Mouse (Mus musculus) erythroblast, embryonic 14.5 days (primary cell): ENCODE measurements around the gene Evi5. TPM values are rescaled to one million over a fixed set of nuclear protein-coding genes. Genes with fewer than 3 reads are reported as not detected.

Source experiments
- H3K27me3 ChIP-seq: 2 replicates; pipeline ENCODE4 v1.6.1; 2012; ENCODE audit warnings: inconsistent platforms; ENCODE audit not compliant: control insufficient read depth
- H3K36me3 ChIP-seq: 2 replicates; pipeline ENCODE4 v1.6.1; 2012; ENCODE audit warnings: mild to moderate bottlenecking, inconsistent platforms; ENCODE audit not compliant: control insufficient read depth
- H3K4me1 ChIP-seq: 2 replicates; pipeline ENCODE4 v1.6.1; 2012; ENCODE audit warnings: inconsistent platforms; ENCODE audit not compliant: control insufficient read depth
- H3K4me3 ChIP-seq: replicated peaks from 2 replicates; pipeline ENCODE3; 2012; ENCODE audit warnings: moderate library complexity, mild to moderate bottlenecking, inconsistent platforms
- H3K9me3 ChIP-seq: 2 replicates; pipeline ENCODE4 v1.6.1; 2012; ENCODE audit warnings: low read length, inconsistent platforms, mixed read lengths; ENCODE audit not compliant: control insufficient read depth
- GATA1 ChIP-seq: IDR thresholded peaks from 2 replicates; pipeline ENCODE4 v1.6.1; 2012; ENCODE audit warnings: low read length, inconsistent platforms, mixed read lengths
- TAL1 ChIP-seq: IDR thresholded peaks from 3 replicates; pipeline ENCODE4 v1.6.1; 2012; ENCODE audit warnings: low read length, inconsistent platforms, mixed read lengths
- polyA plus RNA-seq: library from polyadenylated mRNA; stranded (reverse); fragments of >175 nt; gene quantifications from 2 replicates; pipeline ENCODE4 v1.2.3, GENCODE M21; 2012

The Evi5 gene
- polyA plus RNA-seq, 1 experiment = 1.9 TPM

GRCm38 (mm10) chr5:107724661-107725434 lies 150.1 kb downstream of the Evi5 start:
- TF ChIP-seq GATA1 = no peak
- no peak for TF ChIP-seq TAL1
- peaks cover 97% of the 10 kb centered on the region for H3K27me3 ChIP-seq
- no peaks in the 10 kb centered on the region for H3K36me3 ChIP-seq
- peaks cover 12% of the 10 kb centered on the region; the same call in 1 of the 2 replicates for H3K9me3 ChIP-seq
- H3K4me3 ChIP-seq = no peak overlapping the region
- peaks cover 7% of the 10 kb centered on the region for H3K4me1 ChIP-seq

GRCm38 (mm10) chr5:107723541-107724511 lies 151.1 kb downstream of the Evi5 start:
- H3K4me1 ChIP-seq = peaks cover 7% of the 10 kb centered on the region
- H3K4me3 ChIP-seq = no peak overlapping the region

GRCm38 (mm10) chr5:107722661-107723532 lies 152.0 kb downstream of the Evi5 start:
- peaks cover 7% of the 10 kb centered on the region for H3K4me1 ChIP-seq
- no peaks in the 10 kb centered on the region for H3K36me3 ChIP-seq
- H3K9me3 ChIP-seq = peaks cover 12% of the 10 kb centered on the region; the same call in 1 of the 2 replicates
- H3K4me3 ChIP-seq = no peak overlapping the region
- no peak for TF ChIP-seq GATA1
- peaks cover 100% of the 10 kb centered on the region for H3K27me3 ChIP-seq

More at GRCm38 (mm10) chr5:107723541-107724511, 151.1 kb downstream of the Evi5 start:
- TF ChIP-seq TAL1 = no peak
- no peak for TF ChIP-seq GATA1
- H3K36me3 ChIP-seq = no peaks in the 10 kb centered on the region
- peaks cover 12% of the 10 kb centered on the region; the same call in 1 of the 2 replicates for H3K9me3 ChIP-seq
- H3K27me3 ChIP-seq = peaks cover 100% of the 10 kb centered on the region

- H3K36me3 ChIP-seq = no peaks in the 10 kb centered on the region
- H3K4me3 ChIP-seq = no peak overlapping the region
- H3K9me3 ChIP-seq = peaks cover 12% of the 10 kb centered on the region; the same call in 1 of the 2 replicates
- H3K4me1 ChIP-seq = peaks cover 7% of the 10 kb centered on the region
- H3K27me3 ChIP-seq = peaks cover 100% of the 10 kb centered on the region
- no peak for TF ChIP-seq TAL1
- no peak for TF ChIP-seq GATA1
These were observed 153.3 kb downstream of the Evi5 start for GRCm38 (mm10) chr5:107721638-107722011.

GRCm38 (mm10) chr5:107720991-107721637 lies 153.8 kb downstream of the Evi5 start:
- Histone ChIP-seq H3K4me3 (no peak overlapping the region), H3K4me1 (peaks cover 7% of the 10 kb centered on the region), H3K27me3 (peaks cover 96% of the 10 kb centered on the region), H3K36me3 (no peaks in the 10 kb centered on the region), H3K9me3 (peaks cover 12% of the 10 kb centered on the region; the same call in 1 of the 2 replicates)
- TF ChIP-seq GATA1 (no peak), TAL1 (no peak)

- H3K4me3 ChIP-seq = no peak overlapping the region
- H3K9me3 ChIP-seq = peaks cover 12% of the 10 kb centered on the region; the same call in 1 of the 2 replicates
- H3K4me1 ChIP-seq = peaks cover 7% of the 10 kb centered on the region
- H3K27me3 ChIP-seq = peaks cover 90% of the 10 kb centered on the region
- TF ChIP-seq GATA1 (no peak), TAL1 (no peak)
- H3K36me3 ChIP-seq = no peaks in the 10 kb centered on the region
These were observed 154.4 kb downstream of the Evi5 start for GRCm38 (mm10) chr5:107720511-107720910.

GRCm38 (mm10) chr5:107719786-107720185 lies 155.1 kb downstream of the Evi5 start:
- H3K4me3 ChIP-seq = no peak overlapping the region
- peaks cover 9% of the 10 kb centered on the region; the same call in 1 of the 2 replicates for H3K9me3 ChIP-seq
- H3K27me3 ChIP-seq = peaks cover 86% of the 10 kb centered on the region
- no peaks in the 10 kb centered on the region for H3K36me3 ChIP-seq
- TF ChIP-seq TAL1 = no peak
- TF ChIP-seq GATA1 = no peak
- peaks cover 5% of the 10 kb centered on the region for H3K4me1 ChIP-seq

- no peak overlapping the region for H3K4me3 ChIP-seq
- H3K36me3 ChIP-seq = no peaks in the 10 kb centered on the region
- no peak for TF ChIP-seq TAL1
- TF ChIP-seq GATA1 = no peak
- peaks cover 9% of the 10 kb centered on the region; the same call in 1 of the 2 replicates for H3K9me3 ChIP-seq
- H3K27me3 ChIP-seq = peaks cover 86% of the 10 kb centered on the region
- H3K4me1 ChIP-seq = peaks cover 5% of the 10 kb centered on the region
These were observed 155.7 kb downstream of the Evi5 start for GRCm38 (mm10) chr5:107719209-107719608.
